Mouse (Mus musculus) lung, postnatal 0 days (tissue): ENCODE results near the gene Srp68.

ENCODE experiments used
- CTCF ChIP-seq: IDR thresholded peaks from 2 replicates; pipeline ENCODE4 v1.5.1; 2016; ENCODE audit warnings: antibody characterized with exemption, mild to moderate bottlenecking
- EP300 ChIP-seq: IDR thresholded peaks from 2 replicates; pipeline ENCODE4 v1.6.1; 2016; ENCODE audit warnings: antibody characterized with exemption, mild to moderate bottlenecking, control low read depth

- TF ChIP-seq CTCF, result no peak
- TF ChIP-seq EP300, result no peak
These were observed 9.0 kb upstream of the Srp68 start for GRCm38 (mm10) chr11:116282912-116283521.
